ENCODE assay signal across 17 mouse cellular contexts in genomic region chr3:60558252-60558862, GRCm38 (mm10).
"Had no signal": no experiment of that assay in that cellular context is flagged by ENCODE, and none has a peak within 500 bp of the region (broad histone marks: within the 10 kb centered on the region; RNA-seq: fewer than 3 reads in every experiment).

No protein-coding gene starts in this region.

- H3K9me3 ChIP-seq: liver, embryonic 13.5 days; liver, embryonic 15.5 days; lung, embryonic 15.5 days; neural tube, embryonic 12.5 days; stomach, embryonic 15.5 days had no signal

- DNase-seq: liver, embryonic 13.5 days; liver, postnatal 0 days; lung, adult 2 months; lung, postnatal 14 days; lung, postnatal 36 days; right cerebral cortex, postnatal 14 days; thymus, adult 2 months; thymus, postnatal 25 days; thymus, postnatal 4 days had no signal

- H3K27ac ChIP-seq: liver, embryonic 13.5 days; liver, embryonic 15.5 days; lung, embryonic 15.5 days; macrophage; neural tube, embryonic 12.5 days; stomach, embryonic 15.5 days; stomach, postnatal 0 days had no signal

- H3K36me3 ChIP-seq: lung, embryonic 15.5 days; neural tube, embryonic 12.5 days; stomach, embryonic 15.5 days had no signal

- H3K4me2 ChIP-seq: liver, embryonic 13.5 days; liver, embryonic 15.5 days; lung, embryonic 15.5 days; midbrain, embryonic 11.5 days; neural tube, embryonic 12.5 days; stomach, embryonic 15.5 days had no signal

- H3K4me3 ChIP-seq: liver, embryonic 13.5 days; liver, embryonic 15.5 days; lung, embryonic 15.5 days; neural tube, embryonic 12.5 days; stomach, embryonic 15.5 days had no signal

- ATAC-seq: liver, postnatal 0 days; lung, postnatal 0 days had no signal

- H3K27me3 ChIP-seq: liver, embryonic 13.5 days; liver, embryonic 15.5 days; lung, embryonic 15.5 days; neural tube, embryonic 12.5 days; stomach, embryonic 15.5 days had no signal

- H3K9ac ChIP-seq: liver, embryonic 13.5 days; liver, embryonic 15.5 days; liver, postnatal 0 days; lung, embryonic 15.5 days; neural tube, embryonic 12.5 days; stomach, embryonic 15.5 days had no signal
